Mouse (Mus musculus) ES-E14 (cell line): ENCODE results near the gene Stxbp1. TPM values are rescaled to one million over a fixed set of nuclear protein-coding genes. Genes with fewer than 3 reads are reported as not detected.

ENCODE experiments used
- DNase-seq: peaks from one replicate; pipeline ENCODE4 v3.0.0-alpha.2; 2013; ENCODE audit warnings: low read depth, low spot score
- H3K27ac ChIP-seq: 2 replicates; pipeline ENCODE4 v1.5.1; 2012; ENCODE audit warnings: low read depth, mild to moderate bottlenecking, low read length, moderate library complexity, mixed read lengths; ENCODE audit not compliant: poor library complexity, insufficient read depth, severe bottlenecking
- H3K36me3 ChIP-seq: 2 replicates; pipeline ENCODE4 v1.6.1; 2012; ENCODE audit warnings: mild to moderate bottlenecking, low read length, moderate library complexity, mixed read lengths; ENCODE audit not compliant: control insufficient read depth, poor library complexity, insufficient read depth, severe bottlenecking
- H3K4me1 ChIP-seq, 2 experiments: fragments of 150-350 bp in 1 of 2; sonication (generic) in 1 of 2; 2 replicates each; pipeline ENCODE4 v1.6.1; 2012; ENCODE audit warnings: low read length in 2 of 2, mild to moderate bottlenecking in 1 of 2, mixed read lengths in 1 of 2; ENCODE audit not compliant: control insufficient read depth in 2 of 2, insufficient read depth in 2 of 2, poor library complexity in 1 of 2
- H3K4me3 ChIP-seq, 2 experiments: fragments of 150-350 bp in 1 of 2; sonication (generic) in 1 of 2; 2 replicates each; pipeline ENCODE4 v1.5.1; 2012; ENCODE audit warnings: low read length in 2 of 2, low read depth in 1 of 2, mild to moderate bottlenecking in 1 of 2, mixed read lengths in 1 of 2; ENCODE audit not compliant: insufficient read depth in 1 of 2, poor library complexity in 1 of 2, severe bottlenecking in 1 of 2
- H3K9ac ChIP-seq: 2 replicates; pipeline ENCODE4 v1.6.1; 2012; ENCODE audit warnings: low read depth, mild to moderate bottlenecking, low read length, mixed read lengths; ENCODE audit not compliant: poor library complexity, insufficient read depth, severe bottlenecking
- H3K9me3 ChIP-seq: fragments of 150-350 bp; sonication (generic); 2 replicates; pipeline ENCODE4 v1.6.1; 2012; ENCODE audit warnings: low read depth, mild to moderate bottlenecking, low read length; ENCODE audit not compliant: control insufficient read depth, insufficient read depth
- CHD2 ChIP-seq: IDR thresholded peaks from 2 replicates; pipeline ENCODE4 v1.6.1; 2014; ENCODE audit warnings: mild to moderate bottlenecking, low read depth, low read length, inconsistent platforms
- HCFC1 ChIP-seq: IDR thresholded peaks from 2 replicates; pipeline ENCODE4 v1.6.1; 2012; ENCODE audit warnings: low read length, inconsistent platforms, borderline replicate concordance; ENCODE audit not compliant: insufficient read depth
- MAFK ChIP-seq: IDR thresholded peaks from 2 replicates; pipeline ENCODE4 v1.6.1; 2014; ENCODE audit warnings: mild to moderate bottlenecking, low read depth, low read length, inconsistent platforms; ENCODE audit not compliant: insufficient read depth
- ZC3H11A ChIP-seq: IDR thresholded peaks from 2 replicates; pipeline ENCODE4 v1.6.1; 2012; ENCODE audit warnings: low read depth, mild to moderate bottlenecking, inconsistent platforms, low read length, borderline replicate concordance
- ZNF384 ChIP-seq: IDR thresholded peaks from 2 replicates; pipeline ENCODE4 v1.6.1; 2012; ENCODE audit warnings: low read depth, low read length, inconsistent platforms
- in situ Hi-C, 2 experiments: fragments of 600-800 bp; cut with MboI; formaldehyde crosslinking; loops; one replicate each; pipeline ENCODE4 v1.15.1; 2025; ENCODE audit warnings: low sequenced_read_pairs in 2 of 2, inconsistent platforms in 1 of 2; ENCODE audit not compliant: unreplicated experiment in 2 of 2
- total RNA-seq: library from RNA; depleted of rRNA; stranded (reverse); fragments of 300-350 nt; gene quantifications from 2 replicates; pipeline ENCODE4 v1.2.3, GENCODE M21; 2012

Gene Stxbp1
- total RNA-seq, 1 experiment = 4.0 TPM

GRCm38 (mm10) chr2:32852156-32852555 lies 5.1 kb upstream of the Stxbp1 start:
- no peak for TF ChIP-seq MAFK
- 0 out of 2 replicates have a peak, but pooled peaks have one; percentile 51 for TF ChIP-seq HCFC1
- DNase-seq = no peak
- Histone ChIP-seq H3K36me3 (no peaks in the 10 kb centered on the region), H3K27ac (no peak overlapping the region), H3K9ac (peak overlapping the region; percentile 12; the same call in 1 of the 2 replicates), H3K9me3 (no peaks in the 10 kb centered on the region), H3K4me3 (peak overlapping the region; percentile 35 to 43; a peak in 3 of 4 replicates), H3K4me1 (no peaks in the 10 kb centered on the region)
- in situ Hi-C loops = no loop called here

- Histone ChIP-seq H3K36me3 (no peaks in the 10 kb centered on the region; the same call in 1 of the 2 replicates), H3K9me3 (no peaks in the 10 kb centered on the region), H3K4me1 (peaks cover 3% of the 10 kb centered on the region in 2 experiments; a peak in 2 of 4 replicates), H3K27ac (no peak overlapping the region), H3K4me3 (peak overlapping the region in 1 of 2 experiments; percentile 38; a peak in 1 of 4 replicates), H3K9ac (no peak overlapping the region)
- TF ChIP-seq MAFK (no peak), ZC3H11A (no peak), ZNF384 (no peak), CHD2 (no peak), HCFC1 (no peak)
- in situ Hi-C loops = no loop called here
- DNase-seq = no peak
Observed at GRCm38 (mm10) chr2:32847468-32847821, 400 bp upstream of the Stxbp1 start.

GRCm38 (mm10) chr2:32846101-32846804 lies 792 bp downstream of the Stxbp1 start:
- no peak for DNase-seq
- Histone ChIP-seq H3K4me1 (peaks cover 3% of the 10 kb centered on the region in 2 experiments; a peak in 2 of 4 replicates), H3K4me3 (peak overlapping the region; percentile 90 to 96), H3K36me3 (peaks cover 2% of the 10 kb centered on the region; the same call in 1 of the 2 replicates), H3K9ac (peak overlapping the region; percentile 72), H3K9me3 (no peaks in the 10 kb centered on the region), H3K27ac (no peak overlapping the region)
- in situ Hi-C loops = no loop called here
- TF ChIP-seq HCFC1 = no peak

GRCm38 (mm10) chr2:32845572-32846100 lies 1.4 kb downstream of the Stxbp1 start:
- Histone ChIP-seq H3K27ac (no peak overlapping the region), H3K36me3 (peaks cover 2% of the 10 kb centered on the region; the same call in 1 of the 2 replicates), H3K4me1 (peaks cover 3% of the 10 kb centered on the region in 2 experiments; a peak in 2 of 4 replicates), H3K9me3 (no peaks in the 10 kb centered on the region), H3K9ac (no peak overlapping the region), H3K4me3 (peak overlapping the region; percentile 90 to 96; a peak in 3 of 4 replicates)
- in situ Hi-C loops = no loop called here
- no peak for DNase-seq
- TF ChIP-seq HCFC1 (no peak), CHD2 (no peak), MAFK (no peak), ZC3H11A (no peak)

- peaks cover 2% of the 10 kb centered on the region; the same call in 1 of the 2 replicates for H3K36me3 ChIP-seq
- DNase-seq = no peak
- no peak overlapping the region for H3K4me3 ChIP-seq
- H3K4me1 ChIP-seq = peaks cover 3 to 8% of the 10 kb centered on the region in 2 experiments; a peak in 2 of 4 replicates
- TF ChIP-seq ZC3H11A = 0 out of 2 replicates have a peak, but pooled peaks have one; percentile 20
- no peak for TF ChIP-seq ZNF384
- TF ChIP-seq CHD2 = no peak
- TF ChIP-seq MAFK = no peak
- TF ChIP-seq HCFC1 = no peak
- no peaks in the 10 kb centered on the region for H3K9me3 ChIP-seq
- no peak overlapping the region for H3K27ac ChIP-seq
- in situ Hi-C loops = no loop called here
- H3K9ac ChIP-seq = no peak overlapping the region
Observed at GRCm38 (mm10) chr2:32842558-32842957, 4.5 kb downstream of the Stxbp1 start.
